27 mouse cellular contexts compared by ENCODE assay signal in genomic region chr17:8792611-8793010, GRCm38 (mm10).
"Had no signal": no experiment of that assay in that cellular context is flagged by ENCODE, and none has a peak within 500 bp of the region (broad histone marks: within the 10 kb centered on the region; RNA-seq: fewer than 3 reads in every experiment).

No protein-coding gene starts in this region.

- ATAC-seq: hindbrain, embryonic 16.5 days; inflammation-experienced regulatory T-cells, adult 6 months; intestine, embryonic 15.5 days; intestine, postnatal 0 days had no signal

- H3K4me1 ChIP-seq: heart, embryonic 10.5 days; heart, embryonic 12.5 days; intestine, embryonic 15.5 days; limb, embryonic 10.5 days; limb, embryonic 12.5 days; liver, embryonic 13.5 days; liver, embryonic 15.5 days had no signal

- H3K9me3 ChIP-seq: heart, embryonic 10.5 days; heart, embryonic 12.5 days; hindbrain, embryonic 10.5 days; hindbrain, embryonic 12.5 days; intestine, embryonic 15.5 days; limb, embryonic 10.5 days; limb, embryonic 12.5 days; liver, embryonic 13.5 days; liver, embryonic 15.5 days had no signal

- H3K4me2 ChIP-seq: heart, embryonic 12.5 days; hindbrain, embryonic 12.5 days; hindbrain, embryonic 14.5 days; intestine, embryonic 15.5 days; limb, embryonic 12.5 days; liver, embryonic 13.5 days; liver, embryonic 15.5 days had no signal

- H3K27ac ChIP-seq: gastrocnemius, adult 2 months; heart, embryonic 10.5 days; hindbrain, embryonic 10.5 days; hindbrain, embryonic 12.5 days; hindbrain, embryonic 14.5 days; intestine, embryonic 15.5 days; layer of hippocampus, adult 2 months; left cerebral cortex, adult 2 months; limb, embryonic 10.5 days; limb, embryonic 12.5 days; liver, embryonic 13.5 days; liver, embryonic 15.5 days had no signal

- DNase-seq: gastrocnemius, adult 2 months; gastrocnemius, postnatal 10 days; gastrocnemius, postnatal 25 days; heart, adult 18-20 months; heart, postnatal 10 days; heart, postnatal 4 days; kidney, adult 18-20 months; kidney, adult 8-10 months; kidney, postnatal 10 days; kidney, postnatal 25 days; kidney, postnatal 4 days; liver; liver, embryonic 13.5 days had no signal

- H3K36me3 ChIP-seq: heart, embryonic 10.5 days; heart, embryonic 12.5 days; hindbrain, embryonic 10.5 days; hindbrain, embryonic 12.5 days; intestine, embryonic 15.5 days; limb, embryonic 10.5 days; limb, embryonic 12.5 days; liver, embryonic 13.5 days; liver, embryonic 15.5 days had no signal

- H3K4me3 ChIP-seq: gastrocnemius, adult 2 months; heart, embryonic 10.5 days; heart, embryonic 12.5 days; hindbrain, embryonic 10.5 days; hindbrain, embryonic 12.5 days; intestine, embryonic 15.5 days; layer of hippocampus, adult 2 months; left cerebral cortex, adult 2 months; limb, embryonic 10.5 days; limb, embryonic 12.5 days; liver, embryonic 13.5 days; liver, embryonic 15.5 days had no signal

- H3K9ac ChIP-seq: heart, embryonic 12.5 days; hindbrain, embryonic 12.5 days; hindbrain, embryonic 14.5 days; intestine, embryonic 15.5 days; limb, embryonic 12.5 days; liver, embryonic 13.5 days; liver, embryonic 15.5 days had no signal
